Mouse (Mus musculus) spleen, adult 2 months (tissue): ENCODE results near the gene A530032D15Rik. TPM values are rescaled to one million over a fixed set of nuclear protein-coding genes. Genes with fewer than 3 reads are reported as not detected.
"Not testable (repeated sequence)": the region's sequence is repeated elsewhere in the genome, so short reads cannot be mapped to it uniquely, and the experiment has no call there.

Experiments used
- DNase-seq, 2 experiments: peaks; one replicate each; pipeline versions ENCODE4 v3.0.0 to v3.0.0-alpha.2; 2012 to 2021; ENCODE audit warnings: low spot score in 2 of 2, low read depth in 1 of 2
- H3K27ac ChIP-seq: fragments of 200-500 bp; 2 replicates; pipeline ENCODE4 v1.5.1; 2012; ENCODE audit warnings: low read length, inconsistent platforms; ENCODE audit not compliant: insufficient read depth
- H3K27me3 ChIP-seq: fragments of 200-500 bp; 2 replicates; pipeline ENCODE4 v1.6.1; 2012; ENCODE audit warnings: mild to moderate bottlenecking, moderate library complexity, low read length, inconsistent platforms; ENCODE audit not compliant: control insufficient read depth, insufficient read depth
- H3K36me3 ChIP-seq: fragments of 200-500 bp; 2 replicates; pipeline ENCODE4 v1.6.1; 2012; ENCODE audit warnings: mild to moderate bottlenecking, low read length, inconsistent platforms; ENCODE audit not compliant: control insufficient read depth, insufficient read depth
- H3K4me1 ChIP-seq: fragments of 200-500 bp; 2 replicates; pipeline ENCODE4 v1.6.1; 2011; ENCODE audit warnings: inconsistent platforms; ENCODE audit not compliant: control insufficient read depth, insufficient read depth, insufficient read length
- H3K4me3 ChIP-seq: fragments of 200-500 bp; 2 replicates; pipeline ENCODE4 v1.5.1; 2011; ENCODE audit warnings: mild to moderate bottlenecking, inconsistent platforms; ENCODE audit not compliant: insufficient read depth, insufficient read length; ENCODE audit errors: extremely low read depth
- WGBS: fragments of 180-500 bp; shearing (Covaris S2); methylation state at CpG from one replicate; pipeline ENCODE4 v1.1.7; 2018; 5-methylcytosine and 5-hydroxymethylcytosine counted together
- polyA plus RNA-seq: library from polyadenylated mRNA; depleted of rRNA; stranded (reverse); fragments of >200 nt; gene quantifications from 2 replicates; pipeline ENCODE4 v1.2.3, GENCODE M21; 2012; rRNA removed

A530032D15Rik gene
- 1.2 and 1.4 TPM in 2 replicates for polyA plus RNA-seq

GRCm38 (mm10) chr1:85109753-85110152 lies at the start of gene A530032D15Rik:
A530032D15Rik (minus strand) TSS chr1:85109853.
- DNase-seq, H3K4me3 ChIP-seq, H3K27me3 ChIP-seq, H3K27ac ChIP-seq, H3K4me1 ChIP-seq, H3K36me3 ChIP-seq: not testable (repeated sequence)
- 60% methylated on average over 1 of the region's 7 CpGs for WGBS

- not testable (repeated sequence) for H3K4me1 ChIP-seq, H3K27ac ChIP-seq
- WGBS = 76% methylated on average over 4 of the region's 5 CpGs
Measured at GRCm38 (mm10) chr1:85155151-85155550, 45.5 kb upstream of the A530032D15Rik start.

DNA sequence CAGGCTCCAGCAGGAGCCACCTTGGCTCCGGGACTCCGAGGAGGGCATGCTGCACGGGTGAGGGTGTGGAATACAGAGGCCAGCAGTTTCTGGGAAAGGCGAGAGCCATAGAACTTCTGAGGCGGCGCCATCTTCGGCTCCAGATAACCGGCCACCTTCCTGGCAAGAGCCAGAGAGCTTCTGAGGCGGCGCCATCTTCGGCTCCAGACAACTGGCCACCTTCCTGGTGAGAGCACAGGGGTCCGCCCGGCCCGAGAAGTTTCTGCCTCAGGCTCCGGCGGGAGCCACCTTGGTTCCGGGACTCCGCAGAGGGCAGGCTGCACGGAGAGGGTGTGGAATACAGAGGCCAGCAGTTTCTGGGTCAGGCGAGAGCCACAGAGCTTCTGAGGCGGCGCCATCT lies 24.0 kb upstream of the A530032D15Rik start:
- H3K36me3 ChIP-seq, H3K4me1 ChIP-seq, DNase-seq, H3K4me3 ChIP-seq, H3K27me3 ChIP-seq, H3K27ac ChIP-seq: not testable (repeated sequence)
- 80% methylated on average over 22 of the region's 22 CpGs for WGBS

More at GRCm38 (mm10) chr1:85155151-85155550, 45.5 kb upstream of the A530032D15Rik start:
- not testable (repeated sequence) for DNase-seq, H3K4me3 ChIP-seq, H3K36me3 ChIP-seq, H3K27me3 ChIP-seq

GRCm38 (mm10) chr1:85121841-85122240 lies 12.2 kb upstream of the A530032D15Rik start:
- H3K4me1 ChIP-seq, H3K27ac ChIP-seq, H3K36me3 ChIP-seq, H3K27me3 ChIP-seq, DNase-seq, H3K4me3 ChIP-seq: not testable (repeated sequence)
- 84% methylated on average over 4 of the region's 4 CpGs for WGBS

GRCm38 (mm10) chr1:85118341-85118740 lies 8.7 kb upstream of the A530032D15Rik start:
- H3K36me3 ChIP-seq, H3K27me3 ChIP-seq, H3K4me1 ChIP-seq, H3K4me3 ChIP-seq, H3K27ac ChIP-seq, DNase-seq: not testable (repeated sequence)
- 90% methylated on average over 6 of the region's 6 CpGs for WGBS

GRCm38 (mm10) chr1:85117537-85117936 lies 7.9 kb upstream of the A530032D15Rik start:
- not testable (repeated sequence) for H3K4me3 ChIP-seq, H3K27me3 ChIP-seq, H3K27ac ChIP-seq, H3K36me3 ChIP-seq, DNase-seq, H3K4me1 ChIP-seq
- 75% methylated on average over 5 of the region's 6 CpGs for WGBS

DNA sequence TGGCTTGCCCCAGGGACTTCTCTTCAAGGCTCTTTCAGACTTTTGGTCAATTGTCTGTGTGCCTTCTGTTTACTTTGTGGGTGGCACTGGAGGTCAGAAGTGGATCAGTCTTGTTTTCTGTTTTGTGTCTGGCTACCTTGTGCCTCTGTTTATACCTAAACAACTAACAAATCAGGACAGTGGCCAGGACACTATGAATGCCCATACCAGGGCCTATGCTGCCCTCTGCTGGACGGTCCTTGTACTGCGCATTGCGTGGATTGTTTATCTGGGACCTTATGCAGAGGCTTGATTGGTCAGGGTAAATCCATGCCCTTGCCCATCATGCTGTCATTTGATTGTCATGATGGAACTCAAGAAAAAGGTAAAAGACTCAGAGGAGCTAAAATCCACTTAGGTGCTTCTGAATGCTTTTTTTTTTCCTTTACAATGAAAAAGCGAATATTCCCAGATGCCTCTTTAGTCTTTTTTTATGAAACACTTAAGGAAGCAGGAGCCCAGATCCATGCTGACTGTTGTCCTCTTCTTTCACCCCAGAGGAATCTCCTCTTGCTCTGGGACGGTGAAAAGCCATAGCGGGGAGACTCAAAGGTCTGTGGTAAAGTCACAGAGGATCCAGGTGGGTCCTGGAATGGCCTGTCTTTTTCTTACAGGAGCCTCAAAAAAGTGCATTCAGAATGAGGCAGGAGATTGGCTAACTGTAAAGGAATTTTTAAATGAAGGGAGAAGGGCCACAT lies 5.2 kb upstream of the A530032D15Rik start:
- not testable (repeated sequence) for H3K27me3 ChIP-seq, DNase-seq, H3K27ac ChIP-seq, H3K4me3 ChIP-seq, H3K4me1 ChIP-seq, H3K36me3 ChIP-seq
- WGBS = 54% methylated on average over 6 of the region's 6 CpGs

DNA sequence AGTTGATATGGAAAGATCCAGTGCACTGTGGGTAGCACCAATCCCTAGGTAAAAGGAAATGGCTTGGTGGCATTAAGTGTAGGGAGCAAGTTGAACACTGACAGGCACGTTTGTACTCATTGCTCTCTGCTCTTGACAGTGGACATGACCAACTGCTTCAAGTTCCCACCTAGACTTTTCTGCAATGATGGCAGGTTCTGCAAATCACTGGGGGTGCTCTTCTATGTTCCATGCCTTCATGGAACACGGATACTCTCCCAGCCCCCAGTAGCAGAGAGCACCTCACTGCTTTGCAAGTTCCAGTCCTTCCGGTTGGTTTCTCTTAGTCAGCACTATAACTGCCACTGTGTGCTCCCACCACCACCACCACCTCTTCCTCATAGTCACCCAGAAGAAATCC lies 4.4 kb upstream of the A530032D15Rik start:
- not testable (repeated sequence) for H3K4me1 ChIP-seq, DNase-seq, H3K4me3 ChIP-seq, H3K27me3 ChIP-seq, H3K36me3 ChIP-seq
- peak overlapping the region; percentile 31 for H3K27ac ChIP-seq
- 81% methylated on average over 3 of the region's 3 CpGs for WGBS

- H3K4me3 ChIP-seq, H3K4me1 ChIP-seq, H3K27ac ChIP-seq, H3K27me3 ChIP-seq, H3K36me3 ChIP-seq, DNase-seq: not testable (repeated sequence)
- 75% methylated on average over 2 of the region's 5 CpGs for WGBS
Measured at GRCm38 (mm10) chr1:85112889-85113288, 3.2 kb upstream of the A530032D15Rik start.

DNA sequence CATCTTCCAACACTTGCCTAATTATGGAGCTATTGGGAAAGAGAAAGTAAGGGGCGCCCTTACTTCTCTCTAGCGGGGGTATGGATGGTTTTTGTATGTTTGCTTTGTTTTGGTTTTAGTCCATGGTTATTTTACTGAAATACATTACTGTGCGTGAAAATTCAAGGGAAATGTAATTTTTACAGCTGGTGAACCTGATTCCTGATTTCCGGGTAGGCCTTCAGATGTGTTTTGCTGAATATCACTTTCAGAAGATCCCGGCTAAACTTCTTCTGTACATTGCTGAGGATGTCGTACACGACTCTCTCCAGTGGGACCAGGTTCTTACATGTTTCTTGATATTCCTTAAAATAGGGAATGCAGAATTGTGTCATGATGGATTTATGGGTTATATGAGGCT lies 2.6 kb upstream of the A530032D15Rik start:
- H3K4me3 ChIP-seq, H3K27ac ChIP-seq, H3K27me3 ChIP-seq, H3K4me1 ChIP-seq, DNase-seq, H3K36me3 ChIP-seq: not testable (repeated sequence)
- WGBS = 85% methylated on average over 7 of the region's 7 CpGs

- not testable (repeated sequence) for H3K27ac ChIP-seq, H3K36me3 ChIP-seq, H3K4me3 ChIP-seq, H3K27me3 ChIP-seq, H3K4me1 ChIP-seq
- 49% methylated on average over 10 of the region's 10 CpGs for WGBS
- DNase-seq = peak; percentile 40 to 71
Measured at GRCm38 (mm10) chr1:85111572-85111971, 1.9 kb upstream of the A530032D15Rik start.
